Mouse (Mus musculus) CD4-positive helper T cell, adult 2 months (primary cell): Measurements from ENCODE around the gene Pet100.

Experiments
- DNase-seq: peaks from one replicate; pipeline ENCODE4 v3.0.0-alpha.2; 2012; ENCODE audit warnings: low read depth, missing footprints, low spot score

The Pet100 gene

DNA sequence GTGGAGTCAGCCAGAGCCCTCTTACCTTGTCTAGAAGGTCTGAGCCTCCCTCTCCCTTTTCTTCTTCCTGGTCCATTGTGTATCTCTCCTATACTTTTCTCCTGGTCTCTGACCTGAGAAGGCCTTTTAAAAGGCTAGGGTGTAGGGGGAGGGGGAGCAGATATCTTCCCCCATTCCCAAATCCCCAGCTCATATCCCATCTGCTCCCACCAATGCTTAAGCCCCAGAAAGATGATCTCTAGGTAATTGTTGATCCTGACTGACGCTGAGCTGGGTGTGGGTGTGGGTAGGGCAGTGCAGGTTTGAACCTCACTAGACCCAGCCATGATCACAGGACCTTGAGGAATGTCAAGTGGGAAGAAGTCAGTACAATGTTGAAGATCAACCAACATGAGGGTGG, 4.1 kb downstream of the Pet100 start, which contains the start of gene Pcp2:
TSS of gene Pcp2 (minus strand) at position 101 of the 400 bp plus-strand sequence.
- DNase-seq, result no peak

DNA sequence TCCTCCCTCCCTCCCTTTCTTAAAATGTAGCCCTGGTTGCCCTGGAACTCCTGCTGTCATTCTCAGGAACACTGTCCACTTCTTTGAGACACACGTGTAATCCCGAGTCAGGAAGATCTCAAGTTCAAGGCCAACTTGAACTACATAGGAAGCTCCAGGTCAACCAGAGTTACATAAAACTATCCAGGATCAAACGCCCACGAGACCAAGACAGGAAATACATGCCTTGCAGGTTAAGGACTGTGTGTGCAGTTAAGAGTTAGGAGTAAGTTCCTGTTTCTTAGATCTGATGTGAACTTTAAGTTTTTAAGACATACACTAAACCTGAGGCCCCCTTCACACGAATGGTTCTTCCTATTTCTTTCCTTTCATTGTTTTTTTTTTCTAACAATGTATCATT, 5.6 kb downstream of the Pet100 start:
- DNase-seq, result no peak

DNA sequence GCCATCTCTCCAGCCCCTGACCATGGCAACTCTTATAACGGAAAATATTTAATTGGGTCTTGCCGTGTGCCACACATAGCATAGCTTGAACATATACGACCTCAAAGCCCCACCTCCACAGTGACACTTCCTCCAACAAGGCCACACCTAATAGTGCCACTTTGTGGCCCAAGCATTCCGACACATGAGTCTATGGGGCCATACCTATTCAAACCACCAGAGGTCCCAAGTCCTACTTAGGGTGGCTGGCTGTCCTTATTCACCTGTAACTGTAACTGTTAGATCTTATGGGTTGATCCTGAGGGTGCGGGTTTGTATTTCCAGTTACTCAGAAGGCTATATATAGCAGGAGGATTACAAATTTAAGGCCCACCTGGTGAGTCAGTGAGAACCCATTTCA, 6.7 kb downstream of the Pet100 start:
- DNase-seq, result peak; percentile 66

DNA sequence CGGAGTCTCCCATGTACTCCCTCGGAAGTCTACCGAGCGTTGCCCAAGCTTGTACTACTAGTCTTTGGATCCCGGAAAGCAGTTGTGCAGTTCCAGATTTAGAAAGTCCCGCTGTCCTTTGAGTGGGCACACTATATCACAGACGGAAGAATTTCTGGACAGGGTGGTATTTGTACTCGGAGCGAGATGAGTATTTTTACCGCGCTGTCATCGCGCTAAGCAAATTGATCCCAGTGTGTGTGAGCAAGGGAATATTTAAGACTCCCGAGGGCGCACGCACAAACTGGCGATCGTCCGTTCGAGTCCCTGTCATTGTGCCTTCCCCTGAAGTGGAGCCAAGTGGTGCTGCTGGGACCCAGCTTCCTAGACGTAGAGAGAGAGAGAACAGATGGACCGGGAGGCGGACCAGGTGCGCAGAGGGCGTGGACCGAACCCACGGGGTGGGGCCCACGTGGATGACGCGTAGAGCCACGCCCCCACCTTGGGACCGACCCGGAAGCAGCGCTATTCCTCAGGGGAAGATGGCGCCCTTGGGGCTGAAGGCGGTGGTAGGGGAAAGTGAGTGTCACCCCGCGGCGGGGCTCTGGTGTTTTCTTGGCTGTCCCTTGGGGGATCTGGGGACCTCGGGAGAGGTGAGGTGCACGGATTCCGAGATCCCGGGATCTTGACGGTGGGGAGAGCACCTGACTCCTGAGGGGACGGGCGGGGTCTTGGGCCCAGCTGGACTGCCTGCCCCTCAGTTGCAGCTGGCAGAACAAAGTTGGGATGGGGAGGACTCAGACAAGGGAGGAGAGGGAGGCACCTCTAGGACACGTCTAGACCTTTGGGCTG, 9.5 kb downstream of the Pet100 start, which contains the start of gene Stxbp2:
TSS of gene Stxbp2 (plus strand) at position 309 of the 831 bp plus-strand sequence.
- peak; percentile 91 for DNase-seq

DNA sequence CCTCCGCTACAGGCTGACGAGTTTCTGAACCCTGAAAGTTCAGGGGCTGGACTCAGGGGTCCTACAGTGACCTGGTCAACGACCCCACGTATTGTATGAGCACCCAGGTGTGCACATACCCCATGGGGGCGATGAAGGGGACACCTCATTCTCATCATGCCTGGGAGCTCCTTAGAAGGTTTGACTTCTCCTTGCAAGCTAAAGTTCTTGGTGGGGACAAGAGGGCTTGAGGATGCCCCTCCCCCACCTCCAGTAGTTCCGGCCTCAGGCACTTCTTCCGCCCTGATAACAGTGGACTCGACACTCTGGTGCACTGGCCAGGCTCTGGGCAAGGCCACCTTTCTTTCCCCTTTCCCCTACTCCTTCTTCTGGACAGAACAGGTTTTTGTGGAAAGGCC, 10.1 kb downstream of the Pet100 start:
- peak; percentile 27 for DNase-seq

DNA sequence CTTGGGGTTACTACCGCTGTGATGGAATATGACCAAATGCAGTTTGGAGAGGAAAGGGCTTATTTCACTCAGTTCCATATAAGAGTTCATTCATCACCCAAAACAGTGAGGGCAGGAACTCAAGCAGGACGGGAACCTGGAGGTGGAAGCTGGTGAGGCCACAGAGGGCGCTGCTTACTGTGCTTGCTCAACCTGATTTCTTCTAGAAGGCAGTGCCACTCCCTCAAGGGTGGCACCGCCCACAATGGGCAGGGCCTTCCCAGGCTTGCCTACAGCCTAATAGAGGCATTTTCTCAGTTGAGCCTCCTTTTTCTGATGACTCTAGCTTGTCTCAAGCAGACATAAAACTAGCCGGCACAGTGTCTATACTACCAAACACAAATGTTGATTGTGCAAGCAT, 24.5 kb downstream of the Pet100 start:
- peak; percentile 65 for DNase-seq

DNA sequence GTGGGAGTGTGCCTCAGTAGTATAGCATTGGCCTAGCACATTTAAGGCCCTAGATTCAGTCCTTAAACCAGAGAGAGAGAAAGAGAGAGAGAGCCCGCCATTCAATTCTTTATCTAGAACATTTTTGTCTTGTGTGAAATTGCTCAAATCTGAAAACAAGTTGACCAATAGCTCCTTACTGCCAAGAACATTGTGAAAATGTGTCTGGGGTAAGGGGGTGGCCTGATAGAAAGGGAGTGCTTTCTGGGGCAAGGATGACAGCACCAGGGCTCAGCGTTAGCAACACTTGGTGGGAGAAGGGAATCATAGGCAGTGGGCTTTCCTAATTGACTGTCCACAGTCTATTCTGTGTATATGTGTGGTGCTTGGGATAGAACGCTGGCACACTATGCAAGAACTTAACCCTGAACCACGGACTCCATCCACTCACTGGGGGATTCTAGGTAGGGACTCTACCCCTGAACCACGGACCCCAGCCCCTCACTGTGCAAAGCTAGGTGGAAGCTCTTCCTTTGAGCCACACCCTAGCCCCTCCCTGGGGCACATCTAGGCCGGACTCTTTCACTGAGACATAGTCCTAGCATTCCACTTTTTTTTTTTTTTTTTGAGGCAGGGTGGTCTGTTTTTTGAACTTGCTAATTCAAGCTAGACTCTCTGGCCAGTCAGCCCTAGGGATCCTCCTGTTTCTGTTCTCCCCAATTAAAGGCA, 25.6 kb downstream of the Pet100 start:
- no peak for DNase-seq

DNA sequence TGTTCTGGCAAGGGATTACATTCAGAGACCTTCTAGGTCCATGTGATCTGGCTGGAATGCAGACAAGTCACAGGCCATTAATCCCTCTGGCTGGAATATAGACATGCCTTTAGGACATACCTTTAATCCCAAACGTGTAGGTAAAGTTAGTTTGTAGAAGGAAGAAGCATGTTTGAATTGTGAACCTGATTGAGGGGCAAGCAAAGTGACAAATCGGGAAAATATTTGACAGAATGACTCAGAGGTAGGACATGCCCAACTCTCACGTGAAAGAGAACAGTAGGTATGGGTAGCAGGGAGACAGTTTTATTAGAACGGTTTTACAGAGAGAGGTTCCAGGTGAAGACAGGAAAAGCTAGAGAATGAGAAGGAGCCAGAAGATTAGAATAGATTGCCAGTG, 26.2 kb downstream of the Pet100 start:
- DNase-seq, result no peak

DNA sequence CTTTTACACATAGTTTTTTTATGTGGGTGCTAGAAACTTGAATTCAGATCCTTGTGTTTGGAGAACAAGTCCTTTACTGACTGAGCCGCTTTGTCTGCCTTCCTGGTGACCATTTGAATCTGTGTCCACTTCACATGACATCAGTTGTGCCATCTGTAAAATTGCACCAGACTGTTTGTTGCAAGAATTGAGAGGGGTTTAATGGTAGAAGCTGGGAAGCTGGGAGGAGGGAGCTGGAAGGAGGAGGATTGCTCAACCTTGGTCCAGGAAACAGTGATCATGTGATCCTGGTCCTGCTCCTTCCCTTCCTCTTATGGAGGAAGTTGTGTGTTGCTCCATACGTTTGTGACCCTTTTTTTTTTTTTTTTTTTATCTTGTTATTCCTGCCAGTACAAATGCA, 26.9 kb downstream of the Pet100 start:
- DNase-seq, result no peak

DNA sequence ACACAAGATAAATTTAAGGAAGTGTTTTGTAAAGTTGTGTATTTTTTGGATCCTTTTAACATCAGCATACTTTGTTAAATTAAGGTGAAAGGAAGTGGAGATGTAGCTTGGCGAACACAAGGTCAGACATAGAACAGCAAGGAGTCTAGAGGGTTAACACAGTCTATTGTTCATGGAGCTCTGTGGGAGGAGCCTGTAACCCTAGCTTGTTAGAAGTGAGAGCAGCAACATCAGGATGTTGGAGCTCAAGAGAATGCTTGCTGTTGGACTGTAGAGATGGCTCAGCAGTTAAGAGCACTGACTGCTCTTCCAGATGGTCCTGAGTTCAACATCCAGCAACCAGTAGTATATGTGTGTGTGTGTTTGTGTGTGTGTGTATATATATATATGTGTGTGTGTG, 27.6 kb downstream of the Pet100 start:
- no peak for DNase-seq

DNA sequence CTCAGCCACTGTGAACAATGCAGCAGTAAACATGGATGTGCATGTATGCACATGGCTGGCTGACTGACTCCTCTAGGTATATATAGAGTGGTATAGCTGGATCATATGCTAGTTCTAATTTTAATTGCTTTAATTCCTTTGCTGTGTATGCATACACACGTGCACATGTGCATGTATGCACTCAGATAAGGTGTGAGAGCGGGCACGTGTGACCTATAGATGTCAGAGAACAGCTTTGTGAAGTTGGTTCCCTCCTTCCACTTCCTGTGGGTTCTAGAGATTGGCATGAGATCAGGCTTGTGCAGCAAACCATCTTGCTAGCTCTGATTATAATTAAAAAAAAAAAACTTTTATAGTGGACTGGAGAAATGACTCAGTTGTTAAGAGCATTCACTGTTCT, 31.5 kb downstream of the Pet100 start:
- no peak for DNase-seq

DNA sequence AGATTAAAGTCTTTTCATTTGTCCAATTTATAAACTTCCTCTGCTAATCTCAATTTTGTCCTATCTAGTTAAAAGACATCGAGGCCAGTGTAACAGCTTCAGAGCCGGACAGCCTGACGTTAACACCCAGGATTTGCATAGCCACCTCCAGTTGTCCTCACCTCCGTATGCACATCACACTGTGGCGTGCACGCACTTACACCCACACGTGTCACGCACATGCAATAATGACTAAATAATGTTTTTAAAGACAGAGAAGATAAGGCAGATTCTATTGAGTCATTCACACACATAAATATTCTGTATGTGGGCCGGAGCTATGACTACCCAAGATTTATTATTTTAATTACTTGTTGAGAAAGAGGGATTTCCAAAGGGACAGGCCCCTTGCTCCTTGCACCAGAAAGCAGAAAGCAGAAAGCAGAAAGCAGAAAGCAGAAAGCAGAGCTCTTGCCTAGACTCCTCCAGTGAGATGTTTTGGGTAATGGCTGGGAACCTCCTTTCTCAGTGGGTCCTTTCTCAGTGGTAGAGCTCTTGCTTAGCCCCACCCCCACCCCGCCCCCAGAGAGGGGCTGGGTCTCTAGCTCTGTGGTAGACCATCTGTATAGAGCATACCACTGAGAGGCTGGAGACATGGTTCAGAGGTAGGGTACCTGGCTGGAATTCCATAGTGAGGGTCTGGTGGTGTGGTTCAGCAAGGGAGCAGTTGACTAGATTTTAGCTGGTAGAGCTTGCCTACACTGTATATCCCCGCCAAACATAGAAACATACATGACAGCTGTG, 33.6 kb downstream of the Pet100 start:
- no peak for DNase-seq

DNA sequence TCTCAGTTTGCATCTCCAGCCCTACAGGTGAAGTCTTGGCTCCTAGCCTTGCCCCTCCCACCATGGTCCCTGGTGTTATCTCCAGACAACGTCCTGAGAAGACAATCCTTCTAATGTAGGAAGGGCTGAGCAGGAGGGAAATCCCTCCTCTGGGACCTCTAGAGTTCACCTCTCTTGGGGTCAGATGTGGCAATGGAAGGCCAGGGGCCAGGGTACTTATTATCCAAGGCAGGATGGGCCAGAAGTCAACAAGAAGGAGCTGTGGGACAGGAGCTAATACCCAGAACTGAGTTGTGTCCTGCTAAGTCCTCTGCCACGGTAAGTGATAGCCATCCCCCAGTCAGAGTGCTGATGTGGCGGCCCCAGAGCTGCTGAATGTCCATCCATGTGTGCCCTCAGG, 34.2 kb downstream of the Pet100 start, which contains the start of gene Retn:
TSS of gene Retn (plus strand) at position 245 of the 400 bp plus-strand sequence.
- no peak for DNase-seq

DNA sequence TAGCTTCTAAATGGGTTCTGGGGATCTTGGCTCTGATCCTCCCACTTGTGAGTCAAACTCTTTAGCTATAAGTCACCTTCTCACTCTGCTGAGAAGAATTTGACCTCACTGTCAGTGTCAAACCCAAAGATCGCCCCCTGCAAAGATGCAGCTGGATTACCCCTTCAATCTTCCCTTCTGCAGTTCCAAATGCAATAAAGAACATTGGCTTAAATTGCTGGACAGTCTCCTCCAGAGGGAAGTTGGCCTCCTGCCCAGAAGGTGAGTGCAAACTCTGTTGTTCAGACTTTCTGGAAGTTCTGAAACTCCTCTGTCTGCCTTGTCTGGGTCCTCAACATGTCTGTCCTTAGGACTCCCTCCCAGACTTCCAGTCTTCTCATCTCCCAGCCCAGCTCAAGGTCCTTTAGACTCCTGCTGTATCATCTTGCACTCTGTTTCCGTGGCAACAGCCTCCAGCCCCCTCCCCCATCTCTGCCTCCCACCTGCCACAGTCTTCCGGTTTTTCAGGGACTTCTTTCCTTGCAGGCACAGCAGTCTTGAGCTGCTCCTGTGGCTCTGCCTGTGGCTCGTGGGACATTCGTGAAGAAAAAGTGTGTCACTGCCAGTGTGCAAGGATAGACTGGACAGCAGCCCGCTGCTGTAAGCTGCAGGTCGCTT, 35.5 kb downstream of the Pet100 start:
- no peak for DNase-seq

DNA sequence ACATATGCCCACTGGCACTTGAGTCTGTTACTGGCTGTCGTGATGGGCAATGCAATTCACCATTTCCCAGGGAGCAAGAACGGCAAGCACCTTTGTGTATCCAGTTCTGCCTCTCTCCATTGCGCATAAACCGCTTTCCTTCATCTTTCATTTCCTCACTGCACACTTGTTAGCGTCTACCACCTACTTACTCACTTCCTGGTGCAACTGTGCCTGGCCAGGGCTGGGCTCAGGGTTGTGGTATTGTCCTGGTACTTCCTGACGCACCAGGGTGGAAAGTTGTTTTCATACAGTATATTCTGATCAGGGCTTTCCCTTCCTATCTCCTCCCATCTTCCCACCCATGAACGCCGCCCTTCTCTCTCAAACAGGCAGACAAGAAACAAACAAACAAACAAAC, 39.5 kb downstream of the Pet100 start:
- DNase-seq, result no peak

DNA sequence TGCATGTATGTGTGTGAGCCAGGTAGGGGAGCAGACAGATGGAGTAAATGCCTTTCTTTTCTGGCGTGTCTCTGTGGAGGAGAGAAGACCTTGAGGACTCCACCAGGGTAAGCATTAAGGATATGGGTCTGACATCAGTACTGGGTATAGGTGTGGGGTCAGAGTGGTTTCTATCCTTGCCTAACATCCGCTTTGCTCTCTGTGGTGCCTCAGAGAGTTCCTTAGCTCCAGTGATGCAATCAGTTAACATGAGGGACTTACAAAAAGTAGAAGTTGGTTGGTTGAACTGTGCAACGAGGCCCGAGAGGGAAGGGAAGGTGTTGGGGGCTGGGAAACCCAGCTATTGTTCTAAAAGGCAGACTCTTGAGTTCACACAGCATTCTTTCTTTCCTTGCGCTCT, 43.1 kb downstream of the Pet100 start:
- DNase-seq, result no peak

DNA sequence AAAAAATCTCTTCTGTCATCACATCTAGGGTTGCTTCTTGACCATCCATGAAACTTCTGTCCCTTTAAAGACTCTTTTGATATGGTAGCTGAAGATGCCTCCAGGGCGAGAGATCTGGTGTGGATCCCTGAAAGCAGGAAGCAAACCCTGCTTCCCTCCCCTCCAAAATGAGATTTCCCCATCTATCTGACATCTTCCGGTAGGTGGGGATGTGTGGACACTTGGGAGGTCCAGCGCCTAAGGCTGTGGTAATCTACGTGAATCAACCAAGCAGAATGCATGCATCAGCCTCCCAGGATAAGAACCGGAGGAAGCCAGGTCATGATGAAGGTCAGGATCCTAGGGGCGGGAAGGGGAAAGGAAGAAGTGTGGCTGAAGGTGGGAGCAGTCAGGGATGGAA, 44.2 kb downstream of the Pet100 start, which contains the start of gene Mcemp1:
TSS of gene Mcemp1 (plus strand) at position 248 of the 400 bp plus-strand sequence.
- no peak for DNase-seq

DNA sequence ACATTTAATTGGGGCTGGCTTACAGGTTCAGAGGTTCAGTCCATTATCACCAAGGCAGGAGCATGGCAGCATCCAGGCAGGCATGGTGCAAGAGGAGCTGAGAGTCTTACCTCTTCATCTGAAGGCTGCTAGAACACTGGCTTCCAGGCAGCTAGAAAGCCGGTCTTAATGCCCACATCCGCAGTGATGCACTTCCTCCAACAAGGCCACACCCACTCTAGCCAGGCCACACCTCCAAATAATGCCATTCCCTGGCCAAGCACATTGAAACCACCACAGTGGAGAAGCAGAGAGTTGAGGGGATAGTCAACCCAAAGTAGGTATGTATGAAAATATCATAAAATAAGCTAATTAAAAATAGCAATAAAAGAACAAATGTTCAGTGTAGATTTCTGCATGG, 49.0 kb downstream of the Pet100 start:
- peak; percentile 34 for DNase-seq

DNA sequence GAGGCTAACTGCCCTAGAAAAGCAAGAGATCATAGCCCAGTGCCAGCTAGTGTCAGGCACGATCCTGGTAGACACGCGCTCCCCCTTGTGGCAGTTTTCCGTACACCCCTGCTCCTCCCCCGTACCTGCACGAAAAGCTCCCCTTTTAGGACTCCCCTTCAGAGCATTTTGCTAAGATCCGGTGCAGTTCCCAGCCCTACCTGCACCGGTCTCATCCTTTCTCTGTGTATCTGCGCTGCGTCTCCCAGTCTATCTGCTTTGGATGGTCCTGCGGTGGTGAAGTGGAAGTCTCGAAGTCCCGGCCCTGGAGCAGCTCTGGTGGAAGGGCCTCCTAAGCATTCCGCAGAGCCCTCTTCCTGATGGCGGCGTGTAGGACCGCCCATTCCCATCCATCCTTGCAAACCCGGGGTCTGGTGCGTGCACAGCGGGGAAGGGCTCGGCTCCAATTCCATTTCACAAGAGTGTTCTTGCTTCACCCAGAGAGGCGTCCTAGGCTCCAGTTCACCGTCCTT, 50.7 kb downstream of the Pet100 start, which contains the start of gene Fcor:
TSS of gene Fcor (minus strand) at position 383 of the 512 bp plus-strand sequence.
- peak; percentile 82 for DNase-seq

DNA sequence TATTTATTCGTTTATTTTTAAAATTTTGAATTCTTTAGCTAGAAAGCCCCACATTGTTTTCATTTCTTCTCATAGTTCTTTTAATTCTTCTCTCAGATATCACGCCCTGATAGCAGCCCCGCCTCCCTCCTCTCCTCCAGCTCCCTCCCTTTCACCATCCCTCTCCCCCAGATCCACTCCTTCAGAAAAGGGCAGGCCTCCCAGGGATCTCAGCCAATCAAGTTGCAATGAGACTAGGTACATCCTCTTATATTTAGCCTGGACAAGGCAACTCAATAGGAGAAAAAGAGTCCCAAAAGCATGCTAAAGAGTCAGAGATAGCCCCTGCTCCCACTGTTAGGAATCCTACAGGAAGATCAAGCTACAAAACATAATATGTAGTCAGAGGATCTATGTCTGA, 53.3 kb downstream of the Pet100 start:
- no peak for DNase-seq
